ENCODE assay signal across 10 mouse cellular contexts in genomic region chr13:73748663-73749440, GRCm38 (mm10). TPM values are rescaled to one million over a fixed set of nuclear protein-coding genes. Genes with fewer than 3 reads are reported as not detected.
DNase-seq lines count a peak whose midpoint lies in the region; ATAC-seq lines count a peak whose summit lies in the region.
"Had no signal": no experiment of that assay in that cellular context is flagged by ENCODE, and none has a peak within 500 bp of the region (broad histone marks: within the 10 kb centered on the region; RNA-seq: fewer than 3 reads in every experiment).

No protein-coding gene starts in this region.

- no peak for ATAC-seq in heart, embryonic 11.5 days (replicated peaks; ENCODE audit: insufficient number of reproducible peaks, low FRiP score, low TSS enrichment)

- no peak overlapping the region for H3K9ac ChIP-seq in heart, embryonic 11.5 days (ENCODE audit: low read depth, low read length)
- H3K9ac ChIP-seq: embryonic facial prominence, embryonic 12.5 days had no signal

- no peak overlapping the region for H3K4me2 ChIP-seq in heart, embryonic 11.5 days
- H3K4me2 ChIP-seq: embryonic facial prominence, embryonic 12.5 days had no signal

- peaks cover 25% of the 10 kb centered on the region for H3K27me3 ChIP-seq in limb, embryonic 10.5 days (ENCODE audit: low read depth, poor library complexity, severe bottlenecking)
- H3K27me3 ChIP-seq in heart, embryonic 11.5 days (ENCODE audit: control insufficient read depth, insufficient read depth, low read length), result no peaks in the 10 kb centered on the region; the same call in 1 of the 2 replicates
- H3K27me3 ChIP-seq: embryonic facial prominence, embryonic 12.5 days had no signal

- peak overlapping the region; percentile 37; the same call in 1 of the 2 replicates for H3K27ac ChIP-seq in limb, embryonic 10.5 days
- H3K27ac ChIP-seq in heart, embryonic 11.5 days (ENCODE audit: low read depth, low read length), result no peak overlapping the region
- H3K27ac ChIP-seq: embryonic facial prominence, embryonic 12.5 days; macrophage had no signal

- no peaks in the 10 kb centered on the region for H3K9me3 ChIP-seq in limb, embryonic 10.5 days (replicated peaks)
- H3K9me3 ChIP-seq in heart, embryonic 11.5 days (replicated peaks; ENCODE audit: control insufficient read depth, low read length), result no peaks in the 10 kb centered on the region
- H3K9me3 ChIP-seq: embryonic facial prominence, embryonic 12.5 days had no signal

- 44% methylated on average over 15 of the region's 15 CpGs for WGBS in limb, embryonic 10.5 days
- 32% methylated on average over 15 of the region's 15 CpGs for WGBS in heart, embryonic 11.5 days (ENCODE audit: insufficient replicate concordance)

- peak; percentile 17 for DNase-seq in embryo, embryonic 10.5 days (ENCODE audit: low spot score)
- no peak for DNase-seq in embryo, embryonic 10 days (ENCODE audit: low spot score)
- peak; percentile 41 for DNase-seq in ovary, postnatal 36 days (ENCODE audit: low spot score)
- DNase-seq in ovary, postnatal 14 days (ENCODE audit: low spot score), result no peak
- DNase-seq in limb, embryonic 10.5 days (ENCODE audit: low spot score), result no peak
- DNase-seq in thymus, postnatal 10 days (ENCODE audit: low spot score in 2 of 2), result peak; percentile 49 to 66
- no peak for DNase-seq in left cerebral cortex, adult 11 months (ENCODE audit: low spot score)

- H3K36me3 ChIP-seq in limb, embryonic 10.5 days, result no peaks in the 10 kb centered on the region
- H3K36me3 ChIP-seq in heart, embryonic 11.5 days (ENCODE audit: control insufficient read depth, insufficient read depth, low read length), result no peaks in the 10 kb centered on the region
- H3K36me3 ChIP-seq: embryonic facial prominence, embryonic 12.5 days had no signal

- H3K4me1 ChIP-seq in limb, embryonic 10.5 days, result peaks cover 26% of the 10 kb centered on the region
- no peaks in the 10 kb centered on the region for H3K4me1 ChIP-seq in heart, embryonic 11.5 days (ENCODE audit: control insufficient read depth, insufficient read depth, low read length)

- no peak overlapping the region for H3K4me3 ChIP-seq in limb, embryonic 10.5 days
- no peak overlapping the region for H3K4me3 ChIP-seq in heart, embryonic 11.5 days (ENCODE audit: low read depth, low read length)
- H3K4me3 ChIP-seq: embryonic facial prominence, embryonic 12.5 days had no signal

RNA-seq across cellular contexts. Expression of gene Slc12a7, which starts 16.0 kb away (rescaled TPM):
- 49.5 and 59.6 TPM in 2 replicates for polyA plus RNA-seq in limb, embryonic 10.5 days (2016; fragmentation: Nextera tagmentation; extraction: Ambion mirVana)
- polyA plus RNA-seq in heart, embryonic 11.5 days (2014; fragmentation: Nextera tagmentation; extraction: Ambion mirVana), result 32.7 and 40.0 TPM in 2 replicates

RNA-seq across cellular contexts. Expression of gene Slc6a19, which starts 44.2 kb away (rescaled TPM):
- polyA plus RNA-seq in limb, embryonic 10.5 days (2016; fragmentation: Nextera tagmentation; extraction: Ambion mirVana), result not detected in 2 replicates
- polyA plus RNA-seq in heart, embryonic 11.5 days (2014; fragmentation: Nextera tagmentation; extraction: Ambion mirVana), result not detected in 2 replicates

Comparison
In these comparisons a context has a peak if more than half of its experiments do, and no peak if none do; other contexts are left out.
1. DNase-seq: peak in embryo, embryonic 10.5 days (single experiment), ovary, postnatal 36 days (single experiment) and thymus, postnatal 10 days (2 of 2); none in embryo, embryonic 10 days (single experiment), ovary, postnatal 14 days (single experiment), limb, embryonic 10.5 days (single experiment) and left cerebral cortex, adult 11 months (single experiment).